Mouse (Mus musculus) inflammation-experienced regulatory T-cells, adult 6 months (primary cell): ENCODE data around the gene Frem1. TPM values are rescaled to one million over a fixed set of nuclear protein-coding genes. Genes with fewer than 3 reads are reported as not detected.

ENCODE experiments used
- ATAC-seq: one replicate; pipeline ENCODE4 v1.8.0; 2017
- polyA plus RNA-seq, 3 experiments: library from polyadenylated mRNA; unstranded; fragments of 100-300 nt; shearing (Covaris generic); gene quantifications; one replicate each; pipeline ENCODE4 v1.2.1; 2017

Gene Frem1
- polyA plus RNA-seq, 3 experiments from 2014 or later, result not detected

DNA sequence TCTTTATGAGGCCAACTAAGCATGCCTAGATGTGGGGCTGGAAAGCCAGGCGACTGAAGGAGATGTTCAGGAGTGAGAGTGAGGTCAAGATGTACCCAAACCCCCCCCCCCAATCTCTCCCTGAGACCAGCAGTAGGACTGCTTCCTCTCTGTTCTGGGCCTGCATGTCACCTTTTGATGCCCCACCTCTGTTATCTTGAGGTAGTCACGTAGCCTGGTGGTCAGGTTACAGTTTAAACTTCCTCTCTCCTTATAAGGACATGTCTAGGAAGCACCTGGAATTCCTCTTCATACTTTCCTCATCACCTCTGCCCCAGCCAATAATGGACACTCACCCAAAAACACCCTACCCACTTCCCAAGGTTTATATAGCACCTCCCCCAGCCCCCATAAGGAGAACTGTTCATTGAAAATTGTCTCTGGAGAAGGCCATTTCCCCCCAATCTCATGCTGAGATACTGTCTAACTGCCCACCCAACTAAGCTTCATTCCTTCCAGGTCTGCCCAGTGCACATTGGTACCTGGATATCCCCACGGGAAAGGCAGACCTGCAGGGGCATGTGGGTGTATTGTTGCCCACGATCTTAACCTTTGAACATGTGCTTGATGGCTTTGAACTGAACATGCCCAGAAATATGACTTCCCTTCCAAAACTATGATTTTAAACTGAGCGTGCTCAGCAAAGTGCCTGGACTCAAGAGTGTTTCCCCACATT, 184.3 kb downstream of the Frem1 start:
- ATAC-seq, result no peak

DNA sequence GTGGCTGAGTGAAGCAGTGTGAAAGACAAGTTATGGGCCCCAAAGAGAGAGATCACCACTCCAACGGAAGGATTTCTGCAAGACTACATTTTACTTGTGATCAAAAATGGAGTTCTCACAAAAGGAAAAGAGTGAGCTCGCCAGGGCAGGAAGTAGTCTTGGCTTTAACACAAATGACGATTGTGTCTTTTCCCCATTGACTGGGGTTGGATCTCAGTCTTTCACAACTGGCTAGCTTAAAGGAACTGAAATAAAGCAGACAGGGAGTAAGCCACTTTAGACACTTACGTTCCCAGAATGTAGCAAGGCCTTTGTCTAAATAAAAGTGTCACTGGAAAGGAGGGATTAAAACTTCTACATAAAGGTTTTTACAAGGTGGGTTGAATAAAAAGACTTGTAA, 185.0 kb downstream of the Frem1 start:
- ATAC-seq, result no peak

DNA sequence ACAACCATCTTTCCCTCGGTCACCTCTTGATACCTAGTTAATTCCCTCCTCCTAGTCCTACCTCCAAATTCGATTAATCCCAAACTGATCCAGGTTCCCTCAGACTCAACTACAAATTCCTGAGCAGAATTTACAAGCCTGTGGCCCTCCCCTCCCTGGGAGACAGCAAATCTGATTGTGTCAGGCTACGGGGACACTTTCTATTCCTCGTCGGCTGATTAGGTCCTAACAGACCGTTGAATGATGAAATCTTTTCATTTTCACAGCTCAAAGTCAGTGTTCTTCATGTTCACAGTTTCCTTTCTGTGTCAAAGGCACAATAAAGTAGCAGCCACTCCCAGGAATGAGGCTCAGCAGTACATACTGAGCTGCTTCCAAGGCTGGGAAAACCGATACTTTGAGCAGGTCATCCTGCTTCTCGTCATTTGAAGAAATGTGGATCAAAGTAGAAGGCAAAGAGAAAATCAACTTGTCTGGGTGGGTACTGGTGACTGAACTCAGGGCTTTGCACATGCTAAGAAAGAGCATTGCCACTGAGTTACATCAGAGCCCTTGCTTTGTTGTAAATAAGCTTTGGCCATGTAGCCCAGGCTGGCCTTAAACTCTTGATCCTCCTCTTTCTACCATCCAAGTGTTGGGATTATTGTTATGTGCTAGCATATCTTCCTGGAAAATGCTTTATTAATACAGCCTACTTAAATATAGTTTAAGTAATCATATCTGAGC, 187.0 kb downstream of the Frem1 start:
- ATAC-seq, result no peak

GRCm38 (mm10) chr4:82863316-82863715, 188.8 kb downstream of the Frem1 start:
- no peak for ATAC-seq

- ATAC-seq, result no peak
These were observed 190.7 kb downstream of the Frem1 start for GRCm38 (mm10) chr4:82861451-82861850.

DNA sequence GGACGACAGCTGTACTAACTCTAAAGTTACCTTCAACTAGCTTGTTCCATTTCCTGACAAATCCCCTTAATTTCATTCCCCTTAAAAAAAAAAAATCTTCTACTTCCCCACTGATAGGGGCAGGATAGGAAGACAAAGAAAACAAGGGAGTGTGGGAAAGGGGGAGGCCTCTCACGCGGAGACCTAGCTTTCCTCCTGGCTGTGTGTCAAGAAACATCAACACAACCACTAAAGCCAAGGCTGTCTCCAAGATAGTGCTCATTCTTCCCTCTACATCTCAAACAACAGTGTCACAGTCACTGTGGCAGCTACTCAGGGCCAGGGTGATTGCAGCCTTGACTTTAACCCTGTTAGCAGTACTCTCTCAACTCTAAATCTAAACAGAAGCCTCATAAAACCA, 191.6 kb downstream of the Frem1 start:
- ATAC-seq, result no peak

- peak; percentile 83 for ATAC-seq
These were observed 192.7 kb downstream of the Frem1 start, which contains the start of gene Zdhhc21 for GRCm38 (mm10) chr4:82859131-82860125. TSS of gene Zdhhc21 (minus strand) at chr4:82859958.

- peak; percentile 34 for ATAC-seq
These were observed 193.6 kb downstream of the Frem1 start for GRCm38 (mm10) chr4:82858431-82859010.

DNA sequence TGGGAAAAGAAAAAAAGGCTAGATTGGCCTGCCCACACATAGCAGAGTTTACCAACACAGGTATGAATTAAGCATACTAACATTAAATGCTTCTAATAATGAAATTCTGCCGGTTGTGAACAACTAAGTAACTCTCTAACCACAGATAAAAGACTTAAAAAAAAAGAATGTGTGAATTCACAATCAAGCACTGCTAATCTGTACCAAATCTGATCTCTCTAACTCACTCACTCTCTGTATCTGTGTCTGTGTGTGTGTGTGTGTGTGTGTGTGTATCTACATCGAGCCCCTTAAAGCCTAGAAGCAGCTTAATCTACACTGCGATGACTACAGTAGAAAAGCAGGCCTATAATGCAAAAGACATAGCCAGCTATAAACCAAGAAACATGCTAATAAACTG, 195.2 kb downstream of the Frem1 start:
- ATAC-seq, result no peak

DNA sequence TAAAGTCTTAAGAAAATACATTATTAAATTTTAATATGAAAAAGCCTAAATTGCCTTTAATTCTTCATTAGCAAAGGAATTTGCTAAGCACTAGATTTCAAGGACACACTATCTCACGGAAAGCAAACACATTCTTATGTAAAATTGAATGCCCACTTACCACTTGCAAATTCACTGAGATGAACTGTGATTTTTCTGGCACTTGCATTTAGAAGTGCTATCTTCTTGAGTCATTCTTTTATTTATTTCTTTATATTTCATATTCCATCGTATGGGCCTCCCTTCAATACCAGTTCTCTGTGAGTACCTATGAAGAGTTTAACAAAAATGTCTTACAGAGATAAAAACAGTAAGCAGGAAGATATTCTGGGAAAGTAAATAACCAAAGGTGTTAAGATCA, 198.3 kb downstream of the Frem1 start:
- no peak for ATAC-seq

DNA sequence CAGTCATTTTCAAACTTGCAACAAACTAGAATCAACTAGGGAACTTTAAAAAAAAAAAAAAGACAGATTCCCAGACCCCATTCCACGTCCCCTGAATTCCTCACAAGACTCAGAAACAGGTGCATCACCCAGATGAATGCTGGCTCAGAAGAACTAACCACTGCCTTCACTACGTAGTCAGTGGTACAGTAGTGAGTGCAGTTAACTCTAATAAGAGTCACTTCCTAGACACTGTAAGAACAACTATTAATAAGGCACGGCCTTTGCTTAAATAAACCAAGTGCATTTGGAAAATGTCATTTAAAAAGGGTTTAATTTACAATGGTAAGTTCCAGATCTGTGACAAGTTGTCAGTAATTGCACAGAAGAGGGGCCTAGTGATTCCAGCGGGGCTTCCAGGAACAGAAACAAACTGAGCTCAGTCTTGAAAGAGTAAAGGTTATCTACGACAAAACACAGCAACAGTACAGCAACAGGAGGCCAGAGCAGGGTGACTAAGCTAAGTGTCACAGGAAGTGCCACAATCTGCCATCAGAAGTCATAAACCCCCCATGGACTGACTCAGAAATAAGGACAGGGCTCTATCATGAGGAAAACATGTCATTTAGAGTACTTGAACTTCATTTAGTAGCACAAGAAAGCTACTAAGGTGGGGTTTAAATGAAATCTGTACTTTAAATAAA, 203.4 kb downstream of the Frem1 start:
- ATAC-seq, result peak; percentile 76

Other genes starting within 250 kb of the Frem1 start
- gene Zdhhc21, start 192.4 kb downstream of the Frem1 start, polyA plus RNA-seq, result 10 to 100 TPM; 11.5 to 23.0 (median 13.2) TPM
- gene Cer1, start 167.2 kb downstream of the Frem1 start, polyA plus RNA-seq, result not detected